ENCODE assay signal across 8 mouse cellular contexts in genomic region chr6:29916530-29917382, GRCm38 (mm10). TPM values are rescaled to one million over a fixed set of nuclear protein-coding genes. Genes with fewer than 3 reads are reported as not detected.
DNase-seq lines count a peak whose midpoint lies in the region; ATAC-seq lines count a peak whose summit lies in the region.

Gene Strip2, plus strand, starts transcription at chr6:29917012.

- no peaks in the 10 kb centered on the region for H3K36me3 ChIP-seq in forebrain, embryonic 13.5 days (ENCODE audit: poor library complexity, severe bottlenecking)
- no peaks in the 10 kb centered on the region for H3K36me3 ChIP-seq in liver, embryonic 15.5 days (replicated peaks)
- H3K36me3 ChIP-seq in neural tube, embryonic 11.5 days (ENCODE audit: control insufficient read depth, insufficient read depth, low read length), result no peaks in the 10 kb centered on the region
- H3K36me3 ChIP-seq in stomach, embryonic 16.5 days (ENCODE audit: control insufficient read depth, insufficient read depth, low read length), result no peaks in the 10 kb centered on the region

- H3K27ac ChIP-seq in forebrain, embryonic 13.5 days, result no peak within 1 kb of the TSS
- H3K27ac ChIP-seq in liver, embryonic 15.5 days (replicated peaks), result no peak within 1 kb of the TSS
- no peak within 1 kb of the TSS for H3K27ac ChIP-seq in neural tube, embryonic 11.5 days (ENCODE audit: low read depth, low read length)
- no peak within 1 kb of the TSS for H3K27ac ChIP-seq in stomach, embryonic 16.5 days (ENCODE audit: low read length)

- peak within 1 kb of the TSS; percentile 70 for H3K4me3 ChIP-seq in forebrain, embryonic 13.5 days
- peak within 1 kb of the TSS; percentile 76 for H3K4me3 ChIP-seq in liver, embryonic 15.5 days (replicated peaks)
- H3K4me3 ChIP-seq in neural tube, embryonic 11.5 days (ENCODE audit: low read depth, low read length), result peak within 1 kb of the TSS; percentile 68
- H3K4me3 ChIP-seq in stomach, embryonic 16.5 days (replicated peaks; ENCODE audit: low read length), result peak within 1 kb of the TSS; percentile 70

- H3K9ac ChIP-seq in forebrain, embryonic 13.5 days, result peak within 1 kb of the TSS; percentile 60
- peak within 1 kb of the TSS; percentile 68 for H3K9ac ChIP-seq in liver, embryonic 15.5 days
- H3K9ac ChIP-seq in neural tube, embryonic 11.5 days (ENCODE audit: low read length), result peak within 1 kb of the TSS; percentile 47
- H3K9ac ChIP-seq in stomach, embryonic 16.5 days (ENCODE audit: low read length), result peak within 1 kb of the TSS; percentile 69

- H3K4me1 ChIP-seq in forebrain, embryonic 13.5 days, result peaks cover 10% of the 10 kb centered on the region
- H3K4me1 ChIP-seq in liver, embryonic 15.5 days (replicated peaks), result peaks cover 17% of the 10 kb centered on the region
- no peaks in the 10 kb centered on the region for H3K4me1 ChIP-seq in neural tube, embryonic 11.5 days (ENCODE audit: control insufficient read depth, insufficient read depth, low read length)
- H3K4me1 ChIP-seq in stomach, embryonic 16.5 days (ENCODE audit: control insufficient read depth, insufficient read depth, low read length), result no peaks in the 10 kb centered on the region

- peak; percentile 92 for DNase-seq in ES-CJ7 (ENCODE audit: low read depth, low spot score)
- DNase-seq in heart, postnatal 10 days, result peak; percentile 96 to 97
- peak; percentile 96 to 97 for DNase-seq in kidney, postnatal 4 days
- peak; percentile 96 for DNase-seq in neural tube, embryonic 11.5 days (ENCODE audit: low spot score)

- no peaks in the 10 kb centered on the region for H3K9me3 ChIP-seq in forebrain, embryonic 13.5 days (replicated peaks)
- no peaks in the 10 kb centered on the region for H3K9me3 ChIP-seq in liver, embryonic 15.5 days (replicated peaks)
- no peaks in the 10 kb centered on the region for H3K9me3 ChIP-seq in neural tube, embryonic 11.5 days (ENCODE audit: control insufficient read depth, low read length)
- H3K9me3 ChIP-seq in stomach, embryonic 16.5 days (replicated peaks; ENCODE audit: control insufficient read depth, low read length), result no peaks in the 10 kb centered on the region

- WGBS in forebrain, embryonic 13.5 days, result under 1% methylated on average over 63 of the region's 67 CpGs
- WGBS in liver, embryonic 15.5 days (ENCODE audit: insufficient replicate concordance), result under 1% methylated on average over 67 of the region's 67 CpGs
- under 1% methylated on average over 67 of the region's 67 CpGs for WGBS in neural tube, embryonic 11.5 days
- WGBS in stomach, embryonic 16.5 days, result under 1% methylated on average over 67 of the region's 67 CpGs

- peak; percentile 93 for ATAC-seq in cerebellum, adult (ENCODE audit: insufficient number of reproducible peaks, low FRiP score, low TSS enrichment)
- peak; percentile 100 for ATAC-seq in forebrain, embryonic 13.5 days
- peak; percentile 98 for ATAC-seq in liver, embryonic 15.5 days (ENCODE audit: insufficient read depth)
- ATAC-seq in neural tube, embryonic 11.5 days (ENCODE audit: insufficient read depth, low FRiP score, low TSS enrichment), result peak; percentile 99
- peak; percentile 99 for ATAC-seq in stomach, embryonic 16.5 days (ENCODE audit: insufficient read depth, low FRiP score)

- peaks cover 28% of the 10 kb centered on the region for H3K27me3 ChIP-seq in forebrain, embryonic 13.5 days
- peaks cover 69% of the 10 kb centered on the region for H3K27me3 ChIP-seq in liver, embryonic 15.5 days
- H3K27me3 ChIP-seq in neural tube, embryonic 11.5 days (ENCODE audit: control insufficient read depth, insufficient read depth, low read length), result peaks cover 14% of the 10 kb centered on the region; the same call in 1 of the 2 replicates
- H3K27me3 ChIP-seq in stomach, embryonic 16.5 days (ENCODE audit: control insufficient read depth, insufficient read depth, low read length), result peaks cover 7% of the 10 kb centered on the region

- intact Hi-C loops in heart, postnatal 10 days (cut with DNase I), result loop anchor here (5.0 to 10.0 kb wide), 3 partner anchors 49 to 288 kb away; no protein-coding TSS in a partner anchor

- H3K4me2 ChIP-seq in forebrain, embryonic 13.5 days, result peak within 1 kb of the TSS; percentile 78
- peak within 1 kb of the TSS; percentile 99 for H3K4me2 ChIP-seq in liver, embryonic 15.5 days
- H3K4me2 ChIP-seq in neural tube, embryonic 11.5 days (ENCODE audit: low read depth), result peak within 1 kb of the TSS; percentile 92
- peak within 1 kb of the TSS; percentile 97 for H3K4me2 ChIP-seq in stomach, embryonic 16.5 days (ENCODE audit: low read depth, low read length)

RNA-seq across cellular contexts. Expression of gene Strip2, which starts in this region (rescaled TPM):
- 0.92 and 1.2 TPM in 2 replicates for polyA plus RNA-seq in forebrain, embryonic 13.5 days (2015; fragmentation: Nextera tagmentation; extraction: Ambion mirVana)
- total RNA-seq in heart, postnatal 10 days (2021), result 10 to 100 TPM; 79.2 to 89.9 TPM
- 0.21 and 0.38 TPM in 2 replicates for polyA plus RNA-seq in liver, embryonic 15.5 days (2015; fragmentation: Nextera tagmentation; extraction: Ambion mirVana)
- polyA plus RNA-seq in neural tube, embryonic 11.5 days (2014; fragmentation: Nextera tagmentation; extraction: Ambion mirVana), result 0.64 and 0.81 TPM in 2 replicates
- 0.37 and 0.51 TPM in 2 replicates for polyA plus RNA-seq in stomach, embryonic 16.5 days (2015; fragmentation: Nextera tagmentation; extraction: Ambion mirVana)

Comparison
In these comparisons a context has a peak if more than half of its experiments do, and no peak if none do; other contexts are left out.
1. Peak in ATAC-seq, H3K4me3 ChIP-seq, H3K9ac ChIP-seq and H3K4me2 ChIP-seq in liver, embryonic 15.5 days; RNA of the gene not detected or under 1 TPM.
2. Peak in DNase-seq, ATAC-seq, H3K4me3 ChIP-seq, H3K9ac ChIP-seq and H3K4me2 ChIP-seq in neural tube, embryonic 11.5 days; RNA of the gene not detected or under 1 TPM.
3. Peak in ATAC-seq, H3K4me3 ChIP-seq, H3K9ac ChIP-seq and H3K4me2 ChIP-seq in stomach, embryonic 16.5 days; RNA of the gene not detected or under 1 TPM.